Mouse (Mus musculus): ENCODE results near the gene Usp53.

DNA sequence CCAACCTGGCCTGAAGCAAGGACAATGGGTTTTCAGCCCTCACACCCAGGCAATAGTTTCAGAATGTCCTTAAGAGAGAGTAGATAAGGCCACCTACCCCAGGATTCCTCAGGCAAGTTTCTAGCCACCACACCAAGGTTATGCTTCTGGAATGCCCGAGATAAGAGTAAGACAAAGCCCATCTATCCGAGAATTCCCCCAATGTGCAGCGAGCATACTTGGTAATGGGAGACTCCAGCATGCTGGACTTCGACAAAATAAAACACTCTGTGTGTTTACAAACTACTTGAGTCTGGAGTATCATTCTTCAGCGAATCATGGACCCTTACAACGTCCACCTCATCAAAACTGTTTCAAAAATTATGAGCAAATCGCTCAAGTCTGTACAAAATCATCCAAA, 61.2 kb downstream of the Usp53 start:
- no peak for TF ChIP-seq POLR2A (IDR thresholded peaks at IDR 0.05; ENCODE audit: control insufficient read depth, low read depth, low read length)
- no peak for TF ChIP-seq CTCF (IDR thresholded peaks at IDR 0.05; ENCODE audit: control insufficient read depth, insufficient read depth, insufficient replicate concordance, low read depth, low read length)
